Mouse (Mus musculus): Measurements from ENCODE around the gene Dpp9. TPM values are rescaled to one million over a fixed set of nuclear protein-coding genes. Genes with fewer than 3 reads are reported as not detected.

The Dpp9 gene
- polyA plus RNA-seq, 1 experiment = 54.4 TPM

- no peak for DNase-seq (ENCODE audit: low read depth)
- TF ChIP-seq POLR2A (IDR thresholded peaks at IDR 0.05; ENCODE audit: borderline replicate concordance, extremely low read depth, insufficient read depth, insufficient read length, poor library complexity, severe bottlenecking) = no peak
Measured at GRCm38 (mm10) chr17:56226566-56226965, 7.9 kb upstream of the Dpp9 start.

DNA sequence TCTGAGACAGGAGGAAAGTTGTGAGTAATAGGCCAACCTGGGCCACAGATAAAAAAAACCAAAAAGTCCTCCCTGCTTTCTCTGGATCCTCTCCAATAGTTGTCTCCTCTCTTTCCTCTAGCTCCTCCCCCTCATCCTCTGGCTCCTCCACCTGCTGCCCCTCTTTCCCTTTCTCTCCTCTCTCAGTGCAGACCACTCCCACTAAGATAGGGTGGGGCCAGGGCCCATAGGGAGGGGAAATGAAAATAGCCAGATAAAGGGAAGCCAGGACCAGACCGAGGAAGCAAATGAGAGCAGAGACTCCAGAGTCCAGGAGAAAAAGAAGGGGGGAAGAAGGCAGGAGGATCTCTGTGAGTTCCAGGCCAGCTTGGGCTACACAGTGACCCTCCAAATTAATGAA is 6.2 kb upstream of the Dpp9 start:
- TF ChIP-seq POLR2A (IDR thresholded peaks at IDR 0.05; ENCODE audit: borderline replicate concordance, extremely low read depth, insufficient read depth, insufficient read length, poor library complexity, severe bottlenecking) (no peak), CTCF (IDR thresholded peaks at IDR 0.05; ENCODE audit: borderline replicate concordance, extremely low read depth, insufficient read depth, insufficient read length) (no peak)
- DNase-seq (ENCODE audit: low read depth) = no peak

DNA sequence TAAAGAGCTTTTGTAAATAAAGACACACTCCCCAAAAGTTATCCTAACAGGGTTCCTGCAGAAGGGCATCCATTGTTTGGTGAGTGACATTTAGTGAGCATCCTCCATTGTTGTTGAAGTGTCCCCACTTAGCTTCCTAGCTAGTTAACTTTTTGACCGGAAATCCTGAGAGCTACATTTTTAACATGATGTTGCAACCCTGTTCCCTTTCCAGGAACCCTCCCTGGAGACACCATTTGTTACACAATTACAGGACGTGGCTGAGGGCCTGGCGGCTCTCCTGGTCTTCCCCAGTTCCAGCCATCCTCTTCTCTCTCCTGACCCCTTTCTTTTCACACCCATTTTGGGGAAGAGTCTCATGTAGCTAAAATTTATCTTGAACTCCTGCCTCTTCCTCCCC is 1.1 kb upstream of the Dpp9 start:
- no peak for DNase-seq (ENCODE audit: low read depth)
- no peak for TF ChIP-seq POLR2A (IDR thresholded peaks at IDR 0.05; ENCODE audit: borderline replicate concordance, extremely low read depth, insufficient read depth, insufficient read length, poor library complexity, severe bottlenecking)
- TF ChIP-seq CTCF (IDR thresholded peaks at IDR 0.05; ENCODE audit: borderline replicate concordance, extremely low read depth, insufficient read depth, insufficient read length) = no peak

DNA sequence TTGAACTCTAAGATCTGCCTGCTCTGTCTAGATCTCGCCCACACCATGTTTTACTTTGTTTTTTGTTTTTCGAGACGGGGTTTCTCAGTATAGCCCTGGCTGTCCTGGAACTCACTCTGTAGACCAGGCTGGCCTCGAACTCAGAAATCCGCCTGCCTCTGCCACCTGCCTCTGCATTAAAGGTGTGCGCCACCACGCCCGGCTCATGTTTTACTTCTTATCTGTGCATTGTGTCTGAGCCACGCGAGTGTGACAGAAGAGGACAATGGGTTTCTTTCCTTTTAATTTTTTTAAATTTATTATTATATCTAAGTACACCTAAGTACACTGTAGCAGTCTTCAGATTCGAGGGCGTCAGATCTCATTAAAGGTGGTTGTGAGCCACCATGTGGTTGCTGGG is 546 bp upstream of the Dpp9 start:
- no peak for DNase-seq (ENCODE audit: low read depth)
- TF ChIP-seq CTCF (IDR thresholded peaks at IDR 0.05; ENCODE audit: borderline replicate concordance, extremely low read depth, insufficient read depth, insufficient read length) (no peak), POLR2A (IDR thresholded peaks at IDR 0.05; ENCODE audit: borderline replicate concordance, extremely low read depth, insufficient read depth, insufficient read length, poor library complexity, severe bottlenecking) (no peak)

DNA sequence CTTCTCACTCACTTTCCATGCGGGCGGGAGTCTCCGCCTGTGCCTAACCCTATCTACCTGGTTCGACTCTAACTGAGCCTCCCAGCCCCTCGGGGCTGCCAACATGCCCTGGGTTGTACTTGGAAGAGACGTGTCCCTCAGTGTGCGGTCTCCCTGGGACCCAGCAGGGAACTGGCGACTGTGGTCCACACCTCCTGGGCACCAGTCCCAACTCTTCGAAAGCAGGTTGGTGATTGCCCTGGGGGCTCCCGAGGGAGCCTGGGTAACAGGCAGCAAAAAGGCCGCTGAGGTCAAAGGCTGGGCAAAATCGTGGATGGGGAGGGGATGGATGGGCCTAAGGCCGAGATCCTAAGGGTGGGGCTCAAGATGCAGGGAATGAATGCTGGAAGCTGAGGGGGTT is 1.0 kb downstream of the Dpp9 start:
- TF ChIP-seq POLR2A (IDR thresholded peaks at IDR 0.05; ENCODE audit: borderline replicate concordance, extremely low read depth, insufficient read depth, insufficient read length, poor library complexity, severe bottlenecking) = no peak
- no peak for TF ChIP-seq CTCF (IDR thresholded peaks at IDR 0.05; ENCODE audit: borderline replicate concordance, extremely low read depth, insufficient read depth, insufficient read length)
- DNase-seq (ENCODE audit: low read depth) = no peak

DNA sequence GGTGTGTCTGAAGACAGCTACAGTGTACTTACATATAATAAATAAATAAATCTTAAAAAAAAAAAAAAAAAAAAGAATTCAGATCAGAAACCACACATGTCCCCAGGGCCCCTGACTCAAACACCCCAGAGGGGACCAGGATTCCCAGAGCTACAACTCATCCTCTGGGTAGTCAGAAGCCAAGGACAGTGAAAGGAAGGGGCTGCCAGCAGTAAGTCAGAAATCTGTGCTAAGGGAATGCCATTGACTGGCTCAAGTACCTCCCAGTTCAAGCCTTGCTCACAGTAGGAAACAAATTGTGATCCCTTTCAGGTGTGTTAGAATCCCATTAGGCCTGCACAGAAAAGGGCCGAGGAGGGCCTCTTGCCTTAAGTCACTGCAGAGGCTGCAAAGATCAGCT is 4.5 kb downstream of the Dpp9 start:
- TF ChIP-seq CTCF (IDR thresholded peaks at IDR 0.05; ENCODE audit: borderline replicate concordance, extremely low read depth, insufficient read depth, insufficient read length) (no peak), POLR2A (IDR thresholded peaks at IDR 0.05; ENCODE audit: borderline replicate concordance, extremely low read depth, insufficient read depth, insufficient read length, poor library complexity, severe bottlenecking) (no peak)
- no peak for DNase-seq (ENCODE audit: low read depth)

- no peak for DNase-seq (ENCODE audit: low read depth)
- TF ChIP-seq CTCF (IDR thresholded peaks at IDR 0.05; ENCODE audit: borderline replicate concordance, extremely low read depth, insufficient read depth, insufficient read length) (no peak), POLR2A (IDR thresholded peaks at IDR 0.05; ENCODE audit: borderline replicate concordance, extremely low read depth, insufficient read depth, insufficient read length, poor library complexity, severe bottlenecking) (no peak)
Measured at GRCm38 (mm10) chr17:56212676-56213075, 6.0 kb downstream of the Dpp9 start.

GRCm38 (mm10) chr17:56211090-56211489 is 7.6 kb downstream of the Dpp9 start:
- DNase-seq (ENCODE audit: low read depth) = no peak
- TF ChIP-seq POLR2A (IDR thresholded peaks at IDR 0.05; ENCODE audit: borderline replicate concordance, extremely low read depth, insufficient read depth, insufficient read length, poor library complexity, severe bottlenecking) (no peak), CTCF (IDR thresholded peaks at IDR 0.05; ENCODE audit: borderline replicate concordance, extremely low read depth, insufficient read depth, insufficient read length) (no peak)

- no peak for DNase-seq (ENCODE audit: low read depth)
- TF ChIP-seq CTCF (IDR thresholded peaks at IDR 0.05; ENCODE audit: borderline replicate concordance, extremely low read depth, insufficient read depth, insufficient read length) (no peak), POLR2A (IDR thresholded peaks at IDR 0.05; ENCODE audit: borderline replicate concordance, extremely low read depth, insufficient read depth, insufficient read length, poor library complexity, severe bottlenecking) (no peak)
Measured at GRCm38 (mm10) chr17:56208821-56209220, 9.9 kb downstream of the Dpp9 start.

- TF ChIP-seq CTCF (IDR thresholded peaks at IDR 0.05; ENCODE audit: borderline replicate concordance, extremely low read depth, insufficient read depth, insufficient read length) = no peak
- no peak for TF ChIP-seq POLR2A (IDR thresholded peaks at IDR 0.05; ENCODE audit: borderline replicate concordance, extremely low read depth, insufficient read depth, insufficient read length, poor library complexity, severe bottlenecking)
- no peak for DNase-seq (ENCODE audit: low read depth)
Measured at GRCm38 (mm10) chr17:56207963-56208530, 10.7 kb downstream of the Dpp9 start.

DNA sequence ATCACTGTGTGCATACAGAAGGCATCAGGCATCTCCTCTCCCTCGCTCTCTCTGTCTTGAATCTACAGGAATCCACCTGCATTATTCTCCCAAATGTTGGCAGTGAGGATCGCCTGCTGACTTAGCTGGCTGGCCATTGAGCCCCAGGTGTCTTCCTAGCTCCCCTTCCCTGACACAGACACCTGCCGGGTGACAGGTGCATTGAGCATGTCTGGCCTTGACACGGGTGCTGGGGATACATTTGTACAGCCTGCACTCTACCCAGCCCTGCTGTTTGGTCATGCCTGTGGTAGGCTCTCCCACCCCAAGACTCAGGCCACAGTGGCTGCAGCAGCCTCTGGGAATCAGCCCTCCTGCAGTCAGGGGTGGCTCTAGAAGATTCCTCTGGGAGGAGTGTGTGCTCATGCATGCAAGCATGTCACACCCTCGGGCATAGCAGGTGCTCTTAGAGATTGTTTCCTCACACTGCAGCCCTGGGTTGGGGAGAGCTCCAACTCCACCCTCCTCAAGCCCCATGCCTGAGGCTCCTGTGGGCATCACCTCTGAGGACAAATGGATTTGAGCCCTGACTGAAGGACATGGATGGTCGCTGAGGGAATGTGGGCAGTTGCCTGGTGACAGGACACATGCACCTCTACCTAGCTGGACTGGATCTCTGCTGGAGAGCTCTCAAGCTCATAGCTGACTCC is 11.6 kb downstream of the Dpp9 start:
- no peak for DNase-seq (ENCODE audit: low read depth)
- TF ChIP-seq CTCF (IDR thresholded peaks at IDR 0.05; ENCODE audit: borderline replicate concordance, extremely low read depth, insufficient read depth, insufficient read length) (no peak), POLR2A (IDR thresholded peaks at IDR 0.05; ENCODE audit: borderline replicate concordance, extremely low read depth, insufficient read depth, insufficient read length, poor library complexity, severe bottlenecking) (no peak)

GRCm38 (mm10) chr17:56206276-56206884 is 12.3 kb downstream of the Dpp9 start:
- no peak for TF ChIP-seq POLR2A (IDR thresholded peaks at IDR 0.05; ENCODE audit: borderline replicate concordance, extremely low read depth, insufficient read depth, insufficient read length, poor library complexity, severe bottlenecking)
- TF ChIP-seq CTCF (IDR thresholded peaks at IDR 0.05; ENCODE audit: borderline replicate concordance, extremely low read depth, insufficient read depth, insufficient read length) = no peak

More at GRCm38 (mm10) chr17:56206276-56206884, 12.3 kb downstream of the Dpp9 start:
- no peak for DNase-seq (ENCODE audit: low read depth)

Measured in brain, embryonic 14.5 days (tissue).